Mouse (Mus musculus) frontal cortex, adult 2 months (tissue): Measurements from ENCODE around the gene 4931414P19Rik. TPM values are rescaled to one million over a fixed set of nuclear protein-coding genes. Genes with fewer than 3 reads are reported as not detected.

Source experiments
- DNase-seq, 2 experiments: peaks; one replicate each; pipeline ENCODE4 v3.0.0; 2022; ENCODE audit warnings: low spot score in 1 of 2; ENCODE audit errors: extremely low spot score in 1 of 2
- polyA plus RNA-seq: library from polyadenylated mRNA; depleted of rRNA; stranded (reverse); fragments of >200 nt; gene quantifications from 2 replicates; pipeline ENCODE4 v1.2.3, GENCODE M21; 2012

Gene 4931414P19Rik
- polyA plus RNA-seq, 1 experiment, result 5.8 TPM

- DNase-seq, result no peak
These were observed 11.7 kb downstream of the 4931414P19Rik start for GRCm38 (mm10) chr14:54594055-54594454.

- peak in 1 of 2 experiments; percentile 72 for DNase-seq
These were observed 13.4 kb downstream of the 4931414P19Rik start for GRCm38 (mm10) chr14:54592319-54592934.

GRCm38 (mm10) chr14:54591056-54591455 lies 14.7 kb downstream of the 4931414P19Rik start:
- no peak for DNase-seq

GRCm38 (mm10) chr14:54583681-54584338 lies 22.0 kb downstream of the 4931414P19Rik start:
- DNase-seq, result peak in 1 of 2 experiments; percentile 79

- DNase-seq, result no peak
These were observed 23.3 kb downstream of the 4931414P19Rik start for GRCm38 (mm10) chr14:54582536-54582935.

- no peak for DNase-seq
These were observed 26.2 kb downstream of the 4931414P19Rik start for GRCm38 (mm10) chr14:54579638-54580037.

- DNase-seq, result peak in 1 of 2 experiments; percentile 37
These were observed 27.7 kb downstream of the 4931414P19Rik start for GRCm38 (mm10) chr14:54578063-54578462.

GRCm38 (mm10) chr14:54577089-54577982 lies 28.5 kb downstream of the 4931414P19Rik start, which contains the start of gene Ajuba:
Gene Ajuba (minus strand): TSS chr14:54577558.
- DNase-seq, result peak; percentile 41 to 67

GRCm38 (mm10) chr14:54576241-54577088 lies 29.3 kb downstream of the 4931414P19Rik start:
- DNase-seq, result no peak

GRCm38 (mm10) chr14:54575631-54576030 lies 30.2 kb downstream of the 4931414P19Rik start:
- DNase-seq, result no peak

GRCm38 (mm10) chr14:54575031-54575430 lies 30.8 kb downstream of the 4931414P19Rik start:
- DNase-seq, result no peak

- no peak for DNase-seq
These were observed 31.5 kb downstream of the 4931414P19Rik start for GRCm38 (mm10) chr14:54574253-54574652.

GRCm38 (mm10) chr14:54572790-54573736 lies 32.7 kb downstream of the 4931414P19Rik start:
- DNase-seq, result no peak

GRCm38 (mm10) chr14:54572122-54572521 lies 33.7 kb downstream of the 4931414P19Rik start:
- no peak for DNase-seq

GRCm38 (mm10) chr14:54569451-54570392 lies 36.1 kb downstream of the 4931414P19Rik start:
- no peak for DNase-seq

GRCm38 (mm10) chr14:54568694-54569414 lies 36.9 kb downstream of the 4931414P19Rik start:
- DNase-seq, result peak; percentile 15 to 82

- DNase-seq, result no peak
These were observed 45.1 kb downstream of the 4931414P19Rik start for GRCm38 (mm10) chr14:54560527-54561242.
